Mouse (Mus musculus): Measurements from ENCODE around the gene Rnf130. TPM values are rescaled to one million over a fixed set of nuclear protein-coding genes. Genes with fewer than 3 reads are reported as not detected.
A peak's percentile ranks its signal among the peaks of the same experiment; 100 is the strongest.
"Not testable (repeated sequence)": the region's sequence is repeated elsewhere in the genome, so short reads cannot be mapped to it uniquely, and the experiment has no call there.

Gene Rnf130
- total RNA-seq, 2 experiments from 2014 or later = 90.3 to 98.0 TPM

DNA sequence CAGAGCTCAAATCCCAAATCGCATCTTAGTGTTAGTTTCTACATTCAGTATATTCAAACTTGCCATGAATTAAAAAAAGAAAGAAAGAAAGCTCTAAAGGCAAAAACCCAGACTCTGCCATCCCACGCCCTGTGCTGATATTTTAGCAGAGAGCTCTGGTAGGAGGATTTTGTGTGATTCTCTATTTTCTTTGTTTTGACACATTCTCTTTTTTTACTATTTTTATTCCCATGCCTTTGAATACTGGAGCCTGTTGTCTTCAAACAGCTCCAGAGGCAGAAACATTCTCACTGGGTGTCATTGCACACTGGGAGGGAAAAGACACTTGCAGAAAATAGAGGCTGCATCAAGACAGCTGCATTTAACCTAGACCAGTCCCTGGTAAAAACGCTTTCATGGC is 61.1 kb downstream of the Rnf130 start:
- no peak for DNase-seq

GRCm38 (mm10) chr11:50089840-50090239 is 64.7 kb downstream of the Rnf130 start:
- DNase-seq = no peak

DNA sequence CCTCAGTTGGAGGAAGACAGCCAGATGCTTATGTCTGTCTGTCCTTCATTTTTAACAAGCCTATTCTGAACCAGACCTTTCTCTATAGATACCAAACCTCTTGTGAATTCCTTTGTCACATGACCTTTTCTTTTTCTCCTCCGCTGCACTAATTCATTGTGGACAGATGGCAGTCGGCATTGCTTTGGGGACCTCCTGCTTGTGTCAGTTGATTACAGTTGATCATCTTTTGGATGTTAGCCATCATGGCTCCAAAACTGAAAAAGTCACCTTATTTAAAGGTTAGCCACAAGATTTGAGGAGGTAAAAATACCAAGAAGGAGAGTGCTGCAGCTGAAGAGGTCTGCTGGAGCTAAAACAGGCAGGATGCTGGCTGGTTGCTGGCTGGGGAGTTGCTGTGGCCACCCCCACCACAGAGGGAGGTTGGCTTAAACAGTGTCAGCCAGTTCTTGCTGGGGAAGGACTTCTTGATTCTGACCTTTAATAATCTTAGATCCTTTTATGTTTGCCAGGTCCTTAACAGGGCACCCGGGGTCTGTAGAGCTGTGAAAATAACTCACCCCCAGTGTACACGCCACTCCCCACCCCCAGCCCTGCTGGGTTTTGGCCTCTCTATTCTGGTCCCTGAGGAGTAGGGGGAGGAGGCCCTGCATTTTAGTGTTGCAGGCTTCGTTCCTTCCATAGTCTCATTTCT is 66.0 kb downstream of the Rnf130 start:
- no peak for DNase-seq

GRCm38 (mm10) chr11:50091681-50092080 is 66.5 kb downstream of the Rnf130 start:
- no peak for DNase-seq

DNA sequence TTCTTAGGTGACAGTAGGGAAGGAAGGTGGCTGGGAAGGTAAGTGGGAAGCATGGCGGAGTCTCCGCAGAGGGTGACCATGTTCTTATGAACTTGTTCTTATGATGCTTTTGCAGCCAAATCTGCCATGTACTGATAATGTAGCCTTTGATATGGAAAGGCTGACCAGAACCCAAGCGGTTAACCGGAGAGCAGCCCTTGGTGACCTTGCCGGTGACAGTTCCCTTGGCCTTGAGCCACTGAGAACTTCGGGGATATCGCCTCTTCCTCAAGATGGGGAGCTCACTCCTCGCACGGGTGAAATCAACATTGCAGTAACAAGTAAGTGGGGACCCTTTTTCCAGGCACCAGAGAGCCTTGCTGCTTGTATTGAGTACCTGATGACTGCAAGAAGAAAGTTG is 70.5 kb downstream of the Rnf130 start:
- DNase-seq = no peak

DNA sequence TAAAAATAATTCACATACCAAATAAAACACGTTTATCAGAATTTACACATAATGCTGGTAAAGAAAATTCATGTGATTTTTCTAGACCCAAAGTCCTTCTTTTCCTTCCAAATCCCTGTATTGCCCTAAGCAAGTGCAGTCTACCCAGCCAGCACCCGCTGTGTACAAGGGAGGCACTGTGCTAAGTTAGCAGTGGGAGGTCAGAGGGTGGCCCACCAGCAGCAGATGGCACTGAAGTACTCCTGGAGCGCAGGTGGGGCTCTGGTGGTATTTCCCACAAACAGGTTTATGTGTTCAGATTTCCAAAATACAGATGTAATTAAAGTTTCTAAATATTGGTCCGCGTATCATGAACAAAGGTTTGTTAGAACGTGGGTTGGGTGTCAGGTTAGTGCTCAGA is 71.9 kb downstream of the Rnf130 start:
- DNase-seq = no peak

DNA sequence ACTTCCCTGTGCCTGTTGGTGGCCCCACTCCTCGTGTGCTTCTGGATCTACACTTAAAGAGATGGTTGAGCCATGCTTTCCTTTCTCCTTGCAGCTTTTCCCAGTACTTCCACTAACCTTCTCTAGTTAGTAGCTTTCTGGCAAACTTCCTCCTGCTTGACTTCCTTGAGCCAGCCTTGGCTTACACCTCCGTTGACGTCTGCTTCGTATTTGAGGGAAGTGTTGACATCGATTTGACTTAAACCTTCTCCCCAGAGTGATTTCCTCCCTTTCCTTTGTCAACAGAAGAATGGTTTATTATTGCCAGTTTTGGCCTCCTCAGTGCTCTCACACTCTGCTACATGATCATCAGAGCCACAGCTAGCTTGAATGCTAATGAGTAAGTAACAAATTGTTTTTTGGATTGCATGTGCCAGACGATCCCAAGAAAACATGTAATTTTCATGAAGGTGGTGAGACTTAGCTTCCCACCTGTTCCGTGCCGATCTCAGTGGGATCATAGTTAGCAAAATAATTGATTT is 73.9 kb downstream of the Rnf130 start:
- no peak for DNase-seq

DNA sequence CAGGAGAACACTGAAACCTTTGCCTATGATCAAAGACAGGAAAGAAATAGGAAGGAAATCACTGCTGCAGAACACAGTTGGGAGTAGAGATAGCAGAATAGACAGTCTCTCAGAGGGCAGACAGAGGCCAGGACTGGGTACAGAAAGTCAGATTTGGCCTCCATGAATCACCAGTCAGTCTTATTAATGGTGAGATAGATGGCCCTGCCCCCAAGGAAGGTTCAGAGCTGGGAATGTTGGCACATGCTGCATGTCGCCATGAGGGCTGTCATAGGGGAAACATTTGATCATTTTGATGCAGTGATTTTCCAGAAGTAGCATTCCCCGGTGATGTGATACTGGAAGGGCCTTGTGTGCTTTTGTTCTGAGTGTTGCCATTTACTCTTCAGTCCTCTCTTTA is 74.5 kb downstream of the Rnf130 start:
- DNase-seq = peak; percentile 66 to 75

GRCm38 (mm10) chr11:50100548-50101307 is 75.6 kb downstream of the Rnf130 start:
- no peak for DNase-seq

DNA sequence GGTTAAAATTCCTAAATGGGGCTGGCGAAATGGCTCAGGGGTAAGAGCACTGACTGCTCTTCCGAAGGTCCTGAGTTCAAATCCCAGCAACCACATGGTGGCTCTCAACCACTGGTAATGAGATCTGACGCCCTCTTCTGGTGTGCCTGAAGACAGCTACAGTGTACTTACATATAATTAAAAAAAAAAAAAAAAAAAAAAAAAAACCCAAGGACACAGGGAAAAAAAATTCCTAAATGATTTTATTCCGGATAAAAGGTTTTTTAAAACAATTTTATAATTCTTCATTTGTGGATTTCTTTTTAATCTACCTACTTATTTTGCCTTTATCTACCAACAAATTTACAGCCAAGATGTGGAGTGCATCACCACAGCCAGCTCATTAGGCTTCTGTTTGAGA is 76.8 kb downstream of the Rnf130 start:
- not testable (repeated sequence) for DNase-seq

DNA sequence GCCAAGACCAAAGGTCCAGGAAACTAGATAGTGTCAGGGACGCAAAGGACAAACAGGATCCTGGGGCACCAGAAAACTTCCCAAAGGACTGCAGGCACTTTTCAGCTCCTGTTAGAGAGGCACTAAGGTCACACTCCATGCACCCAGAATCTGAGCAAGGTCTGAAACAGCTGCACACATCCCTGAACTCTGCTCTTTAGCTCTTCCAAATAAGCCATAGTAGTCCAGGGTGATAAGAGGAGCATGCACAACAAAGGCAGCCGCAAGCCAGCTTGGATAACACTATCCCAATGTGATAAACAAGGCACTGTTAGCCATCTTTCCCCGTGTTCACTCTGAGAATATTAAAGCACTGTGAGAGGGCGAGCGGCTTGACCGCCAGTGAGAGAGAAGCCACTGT is 78.9 kb downstream of the Rnf130 start:
- no peak for DNase-seq

- DNase-seq = no peak
Observed at GRCm38 (mm10) chr11:50105237-50105636, 80.1 kb downstream of the Rnf130 start.

DNA sequence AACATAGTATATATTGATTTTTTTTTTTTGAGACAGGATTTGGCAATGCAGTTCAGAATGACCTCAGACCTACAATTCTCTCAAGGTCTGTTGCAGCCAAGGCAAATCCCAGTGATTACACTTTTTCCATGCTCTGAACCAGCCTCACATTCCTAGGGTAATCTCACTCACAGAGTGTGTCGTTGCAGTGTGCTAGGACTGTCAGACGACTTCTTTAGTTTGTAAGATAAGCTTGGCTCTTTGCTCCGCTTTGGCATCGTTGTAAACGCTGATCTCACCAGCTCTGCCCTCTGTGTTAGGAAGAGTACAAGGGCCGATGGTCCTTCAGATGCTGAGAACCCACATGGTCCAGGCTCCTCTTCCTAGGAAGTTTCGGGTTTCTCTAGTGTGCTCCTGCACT is 80.9 kb downstream of the Rnf130 start:
- DNase-seq = peak in 1 of 2 experiments; percentile 14

- DNase-seq = peak in 1 of 2 experiments; percentile 8
Observed at GRCm38 (mm10) chr11:50108823-50109244, 83.7 kb downstream of the Rnf130 start.

- peak; percentile 86 to 88 for DNase-seq
Observed at GRCm38 (mm10) chr11:50114329-50114728, 89.2 kb downstream of the Rnf130 start.

DNA sequence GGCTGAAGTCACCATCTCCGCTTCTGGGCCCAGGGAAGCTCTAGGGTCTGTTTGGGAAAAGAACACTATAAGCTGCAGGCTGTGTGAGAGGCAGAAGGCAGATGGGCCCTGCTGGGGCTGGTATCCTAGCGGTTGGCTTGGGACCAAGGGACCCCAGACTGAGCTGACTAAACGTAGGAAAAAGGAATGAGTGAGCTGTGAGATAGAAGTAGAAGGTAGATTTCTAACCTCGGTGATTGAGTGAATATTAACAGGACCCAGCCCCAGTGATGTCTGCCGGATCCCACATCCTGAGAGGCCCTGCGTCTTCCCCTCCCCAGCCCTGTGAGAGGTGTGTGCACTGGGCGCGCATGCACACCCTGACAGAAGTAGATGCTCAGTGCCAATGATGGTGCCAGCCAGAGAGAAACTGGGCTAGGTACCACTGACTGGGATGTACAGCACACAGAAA is 97.5 kb downstream of the Rnf130 start:
- no peak for DNase-seq

GRCm38 (mm10) chr11:50127781-50128180 is 102.6 kb downstream of the Rnf130 start:
- DNase-seq = no peak

DNA sequence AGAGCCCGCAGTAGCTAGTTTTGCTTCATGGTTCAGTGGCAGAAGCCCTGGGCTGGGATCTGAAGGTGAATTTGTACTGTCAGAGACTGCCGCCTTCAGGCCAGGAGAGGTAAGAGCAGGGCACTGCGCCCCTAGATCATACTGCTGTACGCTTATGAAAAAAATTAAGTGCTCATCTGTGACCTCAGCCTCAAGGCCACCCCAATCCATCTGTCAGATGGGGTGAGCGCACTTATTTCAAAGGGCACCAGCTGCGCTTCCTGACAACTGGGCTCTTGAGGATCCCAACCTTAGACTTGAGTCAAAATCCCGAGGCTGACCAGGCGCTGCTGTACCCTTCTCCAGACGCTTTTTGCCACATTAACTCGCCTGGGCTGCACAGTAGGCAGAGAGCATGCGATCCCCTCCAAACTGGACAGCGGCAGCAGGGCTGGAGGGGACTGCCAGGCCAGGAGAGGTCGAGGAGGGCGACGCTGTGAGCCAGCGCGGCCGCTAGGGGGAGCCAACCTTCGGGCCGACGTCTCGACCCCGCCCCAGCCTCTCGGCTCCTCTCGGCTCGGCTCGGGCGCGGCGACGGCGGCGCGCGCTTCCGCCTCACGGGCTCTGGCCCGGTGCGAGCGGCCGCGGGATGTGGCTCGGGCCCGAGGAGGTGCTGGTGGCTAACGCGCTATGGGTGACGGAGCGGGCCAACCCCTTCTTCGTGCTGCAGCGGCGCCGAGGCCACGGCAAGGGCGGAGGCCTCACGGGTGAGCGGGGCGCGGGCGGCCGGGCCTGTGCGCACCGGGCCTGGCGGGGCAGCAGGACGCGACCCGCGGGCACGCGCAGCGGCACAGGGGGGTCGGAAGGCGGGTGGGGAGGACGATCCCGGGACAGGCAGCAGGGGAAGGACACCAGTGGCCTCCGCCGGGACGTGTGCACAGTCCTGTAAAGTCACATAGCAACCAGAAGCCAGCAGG is 105.9 kb downstream of the Rnf130 start, which contains the start of gene Tbc1d9b:
Gene Tbc1d9b, plus strand, starts transcription at position 586 of the 956 bp plus-strand sequence.
- peak; percentile 94 to 96 for DNase-seq

DNA sequence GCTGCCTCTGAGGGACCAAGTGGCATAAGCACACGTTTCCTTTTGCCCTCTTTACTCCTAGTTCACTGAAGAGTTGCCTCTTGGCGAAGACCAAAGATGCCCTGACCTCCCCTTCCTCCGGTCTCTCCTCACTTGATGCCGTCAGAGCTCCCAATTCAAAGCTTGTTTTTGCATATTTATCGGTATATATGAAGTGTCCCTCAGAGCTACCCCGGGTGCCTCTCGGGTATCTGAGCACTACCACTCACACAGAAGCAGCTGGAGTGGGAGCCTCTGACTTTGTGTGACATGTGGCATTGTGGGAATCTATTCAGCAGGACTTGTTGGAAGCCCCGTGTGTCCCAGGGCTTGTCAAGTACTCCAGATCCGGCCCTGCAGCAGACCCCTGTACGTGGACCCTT is 106.7 kb downstream of the Rnf130 start:
- DNase-seq = no peak

DNA sequence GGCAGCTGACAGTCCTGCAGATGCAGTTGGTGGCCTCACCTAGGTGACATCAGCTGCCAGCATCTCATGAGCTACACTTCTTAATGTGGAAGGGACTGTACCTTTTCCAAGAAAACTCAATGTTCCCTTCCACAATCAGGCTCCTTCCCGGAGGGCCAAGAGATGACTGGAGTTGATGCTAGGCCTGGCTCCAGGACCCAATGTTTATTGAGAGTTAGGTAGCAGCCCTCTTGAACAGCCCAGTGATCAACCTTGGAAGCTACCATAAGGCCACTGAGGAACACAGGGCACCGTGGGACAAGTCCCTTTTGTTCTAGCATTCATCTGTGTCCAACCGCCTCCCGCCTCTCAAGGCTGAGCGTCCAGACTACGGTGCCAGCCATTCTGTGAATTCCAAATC is 107.1 kb downstream of the Rnf130 start:
- no peak for DNase-seq

- no peak for DNase-seq
Observed at GRCm38 (mm10) chr11:50134136-50134859, 109.2 kb downstream of the Rnf130 start.
